Mouse (Mus musculus) kidney, adult 2 months (tissue): ENCODE measurements around the gene Pappa. TPM values are rescaled to one million over a fixed set of nuclear protein-coding genes. Genes with fewer than 3 reads are reported as not detected.

Experiments used
- DNase-seq: peaks from one replicate; pipeline ENCODE4 v3.0.0; 2021
- H3K27ac ChIP-seq: fragments of 200-500 bp; 2 replicates; pipeline ENCODE4 v1.5.1; 2012; ENCODE audit warnings: low read depth, low read length, control low read depth, inconsistent platforms; ENCODE audit not compliant: insufficient read depth
- H3K27me3 ChIP-seq: fragments of 200-500 bp; replicated peaks from 2 replicates; pipeline ENCODE4 v1.6.1; 2012; ENCODE audit warnings: mild to moderate bottlenecking, moderate library complexity, low read length, inconsistent platforms; ENCODE audit not compliant: control insufficient read depth, insufficient read depth
- H3K36me3 ChIP-seq: fragments of 200-500 bp; 2 replicates; pipeline ENCODE4 v1.6.1; 2012; ENCODE audit warnings: mild to moderate bottlenecking, moderate library complexity, low read length, inconsistent platforms; ENCODE audit not compliant: control insufficient read depth, insufficient read depth
- H3K4me1 ChIP-seq: fragments of 200-500 bp; 2 replicates; pipeline ENCODE4 v1.6.1; 2011; ENCODE audit warnings: low read length; ENCODE audit not compliant: control insufficient read depth, insufficient read depth
- H3K4me3 ChIP-seq: fragments of 200-500 bp; 2 replicates; pipeline ENCODE4 v1.5.1; 2011; ENCODE audit warnings: mild to moderate bottlenecking, low read depth, low read length, control low read depth; ENCODE audit not compliant: insufficient read depth
- CTCF ChIP-seq: fragments of 200-500 bp; conservative IDR thresholded peaks from 2 replicates; pipeline ENCODE4 v1.5.1; 2011; ENCODE audit warnings: low read depth, mild to moderate bottlenecking, control low read depth, low read length, moderate library complexity, mixed read lengths; ENCODE audit not compliant: insufficient read depth, insufficient read length
- POLR2A ChIP-seq: fragments of 200-500 bp; IDR thresholded peaks from one replicate; pipeline ENCODE4 v1.6.1; 2011; ENCODE audit warnings: low read depth, low read length, control low read depth
- WGBS: fragments of 180-500 bp; shearing (Covaris S2); methylation state at CpG from one replicate; pipeline ENCODE4 v1.1.7; 2018; 5-methylcytosine and 5-hydroxymethylcytosine counted together
- polyA plus RNA-seq: library from polyadenylated mRNA; depleted of rRNA; stranded (reverse); fragments of >200 nt; gene quantifications from 2 replicates; pipeline ENCODE4 v1.2.3, GENCODE M21; 2012

The Pappa gene
- polyA plus RNA-seq, 1 experiment = 1.4 TPM

DNA sequence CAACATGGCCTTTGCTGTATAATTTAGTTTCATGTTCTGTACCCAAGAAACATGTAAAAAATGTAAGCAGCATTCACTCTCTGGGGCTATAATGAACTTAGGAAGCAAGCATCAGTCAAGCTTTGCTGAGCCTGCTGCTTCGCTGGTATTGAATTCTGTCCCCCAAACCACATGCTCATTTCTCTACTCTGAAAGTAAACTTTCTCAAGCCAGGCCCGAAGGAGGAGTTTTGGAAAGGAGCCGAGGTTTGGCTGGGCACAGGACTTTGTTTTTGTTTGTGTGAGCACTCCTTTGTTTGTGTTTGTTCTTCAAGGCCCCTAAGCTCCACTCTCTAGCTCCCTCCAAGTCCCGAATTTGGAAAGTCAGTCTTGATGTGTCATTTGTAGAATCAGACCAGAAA, 148.3 kb downstream of the Pappa start:
- peak; percentile 4 for DNase-seq
- Histone ChIP-seq H3K4me3 (no peak overlapping the region), H3K27ac (no peak overlapping the region), H3K36me3 (no peaks in the 10 kb centered on the region), H3K4me1 (no peaks in the 10 kb centered on the region), H3K27me3 (no peaks in the 10 kb centered on the region)
- TF ChIP-seq CTCF = no peak
- no peak for TF ChIP-seq POLR2A
- WGBS = 33% methylated on average over 4 of the region's 4 CpGs

DNA sequence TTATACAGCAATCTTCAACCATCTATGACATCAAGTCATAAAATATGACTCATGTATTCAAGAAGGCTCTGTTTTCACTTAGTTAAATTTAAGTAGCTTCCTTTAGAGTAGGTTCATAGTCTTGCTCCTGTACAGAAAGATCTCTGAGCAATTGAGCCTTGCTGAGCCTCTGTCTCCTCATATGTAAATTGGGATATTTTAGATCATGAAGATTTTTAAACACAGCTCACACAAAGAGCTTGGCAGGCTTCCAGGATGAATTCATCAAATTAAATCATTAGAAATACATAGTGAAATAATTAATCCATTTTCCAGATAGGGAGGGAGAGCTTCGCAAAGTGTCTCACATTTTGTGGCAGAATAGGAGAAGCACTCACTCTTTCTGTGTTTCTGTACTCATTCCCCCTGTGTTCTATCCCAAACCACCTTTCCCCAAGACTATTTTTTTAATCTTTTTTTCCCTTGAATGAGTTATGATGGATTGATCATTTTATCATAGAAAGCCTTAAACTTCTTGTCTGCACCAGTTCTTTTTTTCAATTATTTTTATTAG, 149.4 kb downstream of the Pappa start:
- WGBS = 87% methylated on average over 1 of the region's 1 CpGs
- H3K4me1 ChIP-seq = no peaks in the 10 kb centered on the region
- H3K4me3 ChIP-seq = no peak overlapping the region
- no peak overlapping the region for H3K27ac ChIP-seq
- H3K36me3 ChIP-seq = no peaks in the 10 kb centered on the region
- TF ChIP-seq CTCF = no peak
- TF ChIP-seq POLR2A = no peak
- DNase-seq = no peak
- H3K27me3 ChIP-seq = no peaks in the 10 kb centered on the region

DNA sequence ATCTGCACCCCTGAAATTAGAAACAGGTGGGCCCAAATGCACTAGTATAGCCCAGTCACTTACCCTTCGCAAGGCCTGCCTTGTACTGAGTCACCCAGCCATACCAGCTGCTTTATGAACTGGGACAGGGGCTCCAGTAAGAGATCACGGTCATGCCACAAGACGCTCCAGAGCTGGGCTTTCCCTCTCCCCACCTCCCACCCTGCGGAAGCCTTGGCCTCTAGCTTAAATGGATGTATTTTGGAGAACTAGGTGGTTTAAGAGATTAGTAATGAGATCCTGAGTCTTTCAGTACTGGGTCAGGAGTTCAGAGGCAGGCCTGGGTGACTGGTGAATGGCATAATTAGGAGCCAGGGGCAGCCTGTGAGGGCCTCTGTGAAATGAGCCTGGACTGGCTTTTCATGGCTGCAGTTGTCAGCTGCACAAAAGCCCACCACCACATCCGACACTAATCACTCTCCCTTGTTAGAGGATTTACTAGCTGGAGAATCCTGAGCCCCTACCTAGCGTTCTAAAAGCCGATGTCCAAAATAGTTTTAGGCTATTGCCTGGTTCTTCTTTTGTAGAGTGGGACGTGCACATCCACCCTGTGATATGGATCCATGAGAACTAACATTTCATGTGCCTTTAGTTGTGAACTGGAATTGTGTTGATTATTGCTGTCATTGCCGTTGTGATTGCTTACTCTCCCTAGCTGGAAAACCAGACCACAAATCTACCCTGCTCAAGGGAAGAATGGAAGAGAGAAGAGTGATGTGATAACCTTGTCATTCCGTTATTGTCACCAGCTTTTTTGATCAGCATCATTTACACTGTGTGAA, 154.7 kb downstream of the Pappa start:
- TF ChIP-seq CTCF = no peak
- no peak for TF ChIP-seq POLR2A
- H3K27ac ChIP-seq = no peak overlapping the region
- no peaks in the 10 kb centered on the region for H3K27me3 ChIP-seq
- WGBS = 81% methylated on average over 10 of the region's 10 CpGs
- no peaks in the 10 kb centered on the region for H3K4me1 ChIP-seq
- no peaks in the 10 kb centered on the region for H3K36me3 ChIP-seq
- DNase-seq = no peak
- no peak overlapping the region for H3K4me3 ChIP-seq

DNA sequence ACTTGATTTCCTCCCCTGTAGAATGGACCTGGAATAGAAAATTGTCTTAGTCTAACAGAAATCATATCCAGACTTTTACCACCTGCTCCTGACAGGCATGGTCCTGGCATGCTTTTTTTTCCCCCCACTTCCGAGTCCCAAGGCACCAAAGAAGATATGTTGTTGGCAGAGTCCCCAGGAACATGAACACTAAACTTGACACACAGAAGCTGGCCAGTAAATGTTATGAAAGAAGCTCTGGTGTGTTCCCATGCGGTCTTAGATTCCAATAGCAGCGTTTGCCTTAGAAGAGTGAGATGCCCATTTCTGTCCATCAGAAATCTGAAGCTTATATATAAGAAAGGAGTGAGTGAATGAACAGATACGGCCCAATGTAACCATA, 155.3 kb downstream of the Pappa start:
- Histone ChIP-seq H3K4me1 (no peaks in the 10 kb centered on the region), H3K36me3 (no peaks in the 10 kb centered on the region), H3K27ac (no peak overlapping the region), H3K4me3 (no peak overlapping the region), H3K27me3 (no peaks in the 10 kb centered on the region; the same call in 1 of the 2 replicates)
- WGBS = 77% methylated on average over 4 of the region's 4 CpGs
- DNase-seq = no peak
- no peak for TF ChIP-seq CTCF
- TF ChIP-seq POLR2A = no peak

DNA sequence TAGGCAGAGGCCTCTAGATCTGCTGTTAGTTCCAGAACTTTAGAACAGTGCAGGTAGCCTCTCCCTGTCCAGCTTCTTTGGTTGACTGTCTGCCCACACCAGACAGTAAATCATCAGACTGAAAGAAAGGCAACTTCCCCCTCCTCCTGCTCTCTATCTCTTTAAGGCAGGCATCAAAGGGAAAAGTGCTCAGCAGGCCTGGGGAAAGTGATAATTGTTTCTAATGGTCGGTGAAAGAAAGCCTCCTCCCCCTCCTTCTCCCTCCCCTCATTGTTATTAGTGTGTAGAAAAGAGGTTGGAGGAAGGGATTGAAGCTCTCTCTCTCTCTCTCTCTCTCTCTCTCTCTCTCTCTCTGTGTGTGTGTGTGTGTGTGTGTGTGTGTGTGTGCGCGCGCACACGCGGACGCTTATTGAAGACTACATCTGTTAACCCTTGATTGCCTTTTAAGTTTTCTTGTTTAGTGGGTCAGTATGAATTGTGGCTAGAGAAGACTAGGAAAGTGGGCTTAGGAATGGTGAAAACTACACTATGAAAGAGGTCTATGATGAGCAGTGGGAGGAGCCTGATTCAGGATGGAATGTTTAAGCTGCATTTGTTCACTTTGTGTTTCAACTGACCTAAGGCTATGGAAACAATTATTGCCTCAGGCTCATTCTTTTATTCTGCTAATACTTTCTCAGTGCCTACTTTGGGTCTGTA, 156.2 kb downstream of the Pappa start:
- Histone ChIP-seq H3K27ac (no peak overlapping the region), H3K4me3 (no peak overlapping the region), H3K4me1 (no peaks in the 10 kb centered on the region), H3K36me3 (no peaks in the 10 kb centered on the region), H3K27me3 (no peaks in the 10 kb centered on the region; the same call in 1 of the 2 replicates)
- no peak for DNase-seq
- TF ChIP-seq CTCF (no peak), POLR2A (no peak)
- WGBS = 28% methylated on average over 7 of the region's 7 CpGs

DNA sequence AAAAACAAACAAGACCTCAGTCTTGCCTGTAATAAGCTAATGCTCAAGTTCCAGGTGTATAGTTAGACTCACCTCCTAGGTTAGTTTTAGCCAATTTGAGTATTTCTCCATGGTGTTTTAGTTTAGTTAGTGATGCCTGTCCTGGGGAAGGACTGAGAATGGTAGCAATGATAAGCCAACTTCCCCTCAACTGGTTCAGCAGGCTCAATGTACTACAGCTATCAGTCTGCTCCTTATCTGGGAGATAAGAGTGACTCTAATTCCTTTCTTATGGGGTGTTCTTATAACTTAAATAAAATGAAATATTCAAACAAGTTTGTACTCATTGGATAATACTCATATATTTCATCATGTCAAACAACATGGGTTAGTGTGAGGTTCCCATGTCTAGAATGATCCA, 156.9 kb downstream of the Pappa start:
- no peaks in the 10 kb centered on the region for H3K36me3 ChIP-seq
- H3K27me3 ChIP-seq = no peaks in the 10 kb centered on the region; the same call in 1 of the 2 replicates
- H3K4me1 ChIP-seq = no peaks in the 10 kb centered on the region
- no peak for DNase-seq
- TF ChIP-seq POLR2A (no peak), CTCF (no peak)
- H3K27ac ChIP-seq = no peak overlapping the region
- H3K4me3 ChIP-seq = no peak overlapping the region

DNA sequence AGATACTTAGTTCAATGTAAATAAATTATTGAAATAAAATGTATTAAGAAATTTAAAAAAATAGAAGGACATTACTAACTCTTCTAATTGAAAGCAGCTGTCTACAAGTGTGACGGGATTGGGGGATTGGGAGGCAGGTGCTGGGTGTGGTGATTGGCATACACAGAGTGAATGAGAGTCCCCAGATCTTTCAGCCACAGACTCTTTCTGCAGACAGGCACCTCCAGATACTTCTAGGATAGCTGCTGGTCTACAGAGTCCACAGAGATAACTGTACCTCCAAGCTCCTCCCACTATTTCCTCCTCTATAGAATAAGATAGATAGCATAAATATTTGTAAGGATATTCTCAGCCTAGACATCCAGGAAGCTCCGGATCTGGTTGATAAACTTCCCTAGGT, 159.6 kb downstream of the Pappa start:
- no peak overlapping the region for H3K4me3 ChIP-seq
- H3K27me3 ChIP-seq = no peaks in the 10 kb centered on the region; the same call in 1 of the 2 replicates
- H3K27ac ChIP-seq = no peak overlapping the region
- 86% methylated on average over 2 of the region's 2 CpGs for WGBS
- DNase-seq = no peak
- TF ChIP-seq POLR2A = no peak
- TF ChIP-seq CTCF = no peak
- no peaks in the 10 kb centered on the region for H3K4me1 ChIP-seq
- no peaks in the 10 kb centered on the region for H3K36me3 ChIP-seq
